Mouse (Mus musculus): ENCODE data around the gene Tldc1. TPM values are rescaled to one million over a fixed set of nuclear protein-coding genes. Genes with fewer than 3 reads are reported as not detected.

Gene Tldc1
- polyA plus RNA-seq, 1 experiment from 2014 or later: 17.8 TPM

- Histone ChIP-seq H3K9me3 (ENCODE audit: control insufficient read depth, low read length) (no peaks in the 10 kb centered on the region), H3K9ac (ENCODE audit: low read depth, low read length) (no peak overlapping the region), H3K4me3 (ENCODE audit: low read length) (no peak overlapping the region), H3K36me3 (ENCODE audit: control insufficient read depth, insufficient read depth, low read length) (peaks cover 10% of the 10 kb centered on the region; the same call in 1 of the 2 replicates), H3K27me3 (replicated peaks; ENCODE audit: control insufficient read depth, insufficient read depth, low read length) (no peaks in the 10 kb centered on the region), H3K27ac (ENCODE audit: low read length) (no peak overlapping the region), H3K4me1 (ENCODE audit: control insufficient read depth, insufficient read depth, low read length) (peaks cover 6% of the 10 kb centered on the region; the same call in 1 of the 2 replicates), H3K4me2 (ENCODE audit: low read depth, low read length) (no peak overlapping the region)
- no peak for ATAC-seq
- 86% methylated on average over 11 of the region's 11 CpGs for WGBS
Measured at GRCm38 (mm10) chr8:119761692-119762091, 16.5 kb downstream of the Tldc1 start.

DNA sequence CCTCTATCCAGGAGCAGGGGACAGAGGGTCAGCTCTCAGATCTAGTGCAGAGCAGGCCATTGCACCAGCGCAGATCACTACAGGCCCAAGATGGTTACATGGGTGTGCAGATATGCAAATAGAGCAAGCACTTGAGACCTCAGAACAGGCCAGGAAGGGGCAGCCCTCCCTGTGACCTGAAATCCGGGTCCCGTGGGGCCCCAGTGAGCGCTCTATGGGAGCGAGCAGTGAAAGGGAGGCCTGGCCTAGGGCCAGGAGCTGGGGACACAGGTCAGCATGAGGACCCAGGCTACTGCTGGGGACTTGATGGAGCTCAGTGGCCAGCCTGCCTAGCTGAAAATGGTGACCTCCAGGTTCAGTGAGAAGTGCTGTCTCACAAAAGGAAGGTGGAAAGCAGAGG is 21.7 kb downstream of the Tldc1 start:
- no peaks in the 10 kb centered on the region for H3K27me3 ChIP-seq (replicated peaks; ENCODE audit: control insufficient read depth, insufficient read depth, low read length)
- H3K4me2 ChIP-seq (ENCODE audit: low read depth, low read length): no peak overlapping the region
- no peaks in the 10 kb centered on the region for H3K9me3 ChIP-seq (ENCODE audit: control insufficient read depth, low read length)
- no peak overlapping the region for H3K27ac ChIP-seq (ENCODE audit: low read length)
- peak; percentile 11; the same call in 1 of the 2 replicates for ATAC-seq
- H3K36me3 ChIP-seq (ENCODE audit: control insufficient read depth, insufficient read depth, low read length): peaks cover 3% of the 10 kb centered on the region; the same call in 1 of the 2 replicates
- H3K4me3 ChIP-seq (ENCODE audit: low read length): no peak overlapping the region
- peak overlapping the region; percentile 14; the same call in 1 of the 2 replicates for H3K9ac ChIP-seq (ENCODE audit: low read depth, low read length)
- WGBS: 60% methylated on average over 5 of the region's 5 CpGs
- peaks cover 19% of the 10 kb centered on the region; the same call in 1 of the 2 replicates for H3K4me1 ChIP-seq (ENCODE audit: control insufficient read depth, insufficient read depth, low read length)

DNA sequence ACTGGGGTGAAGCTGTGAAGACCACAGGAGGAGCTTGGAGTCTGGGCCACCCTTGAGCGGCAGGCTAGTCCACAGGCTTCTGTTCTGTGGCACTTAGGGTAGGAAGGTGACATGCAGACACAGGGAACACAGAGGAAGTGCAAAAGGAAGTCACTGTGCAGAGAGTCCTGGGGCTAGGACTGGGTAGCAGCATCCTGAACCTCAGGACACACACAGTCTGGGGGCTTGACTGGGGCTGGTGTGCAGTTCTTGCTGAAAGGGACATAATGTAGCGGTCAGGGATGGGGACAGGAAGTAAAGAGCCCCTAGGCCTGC is 22.1 kb downstream of the Tldc1 start:
- Histone ChIP-seq H3K27ac (ENCODE audit: low read length) (no peak overlapping the region), H3K4me1 (ENCODE audit: control insufficient read depth, insufficient read depth, low read length) (peaks cover 19% of the 10 kb centered on the region; the same call in 1 of the 2 replicates), H3K27me3 (replicated peaks; ENCODE audit: control insufficient read depth, insufficient read depth, low read length) (no peaks in the 10 kb centered on the region), H3K9ac (ENCODE audit: low read depth, low read length) (no peak overlapping the region), H3K4me2 (ENCODE audit: low read depth, low read length) (peak overlapping the region; percentile 51; the same call in 1 of the 2 replicates), H3K36me3 (ENCODE audit: control insufficient read depth, insufficient read depth, low read length) (no peaks in the 10 kb centered on the region), H3K9me3 (ENCODE audit: control insufficient read depth, low read length) (no peaks in the 10 kb centered on the region), H3K4me3 (ENCODE audit: low read length) (0 out of 2 replicates have a peak overlapping the region, but pooled peaks have one; percentile 42)
- WGBS: 81% methylated on average over 2 of the region's 2 CpGs
- ATAC-seq: 0 out of 2 replicates have a peak, but pooled peaks have one; percentile 1

GRCm38 (mm10) chr8:119755238-119756146 is 22.7 kb downstream of the Tldc1 start:
- no peaks in the 10 kb centered on the region for H3K9me3 ChIP-seq (ENCODE audit: control insufficient read depth, low read length)
- peak; percentile 77 for ATAC-seq
- 25% methylated on average over 28 of the region's 28 CpGs for WGBS
- peak overlapping the region; percentile 51 for H3K4me2 ChIP-seq (ENCODE audit: low read depth, low read length)
- H3K4me3 ChIP-seq (ENCODE audit: low read length): peak overlapping the region; percentile 42
- H3K4me1 ChIP-seq (ENCODE audit: control insufficient read depth, insufficient read depth, low read length): peaks cover 19% of the 10 kb centered on the region; the same call in 1 of the 2 replicates
- H3K27ac ChIP-seq (ENCODE audit: low read length): no peak overlapping the region
- H3K36me3 ChIP-seq (ENCODE audit: control insufficient read depth, insufficient read depth, low read length): no peaks in the 10 kb centered on the region
- H3K27me3 ChIP-seq (replicated peaks; ENCODE audit: control insufficient read depth, insufficient read depth, low read length): no peaks in the 10 kb centered on the region
- H3K9ac ChIP-seq (ENCODE audit: low read depth, low read length): 0 out of 2 replicates have a peak overlapping the region, but pooled peaks have one; percentile 33

DNA sequence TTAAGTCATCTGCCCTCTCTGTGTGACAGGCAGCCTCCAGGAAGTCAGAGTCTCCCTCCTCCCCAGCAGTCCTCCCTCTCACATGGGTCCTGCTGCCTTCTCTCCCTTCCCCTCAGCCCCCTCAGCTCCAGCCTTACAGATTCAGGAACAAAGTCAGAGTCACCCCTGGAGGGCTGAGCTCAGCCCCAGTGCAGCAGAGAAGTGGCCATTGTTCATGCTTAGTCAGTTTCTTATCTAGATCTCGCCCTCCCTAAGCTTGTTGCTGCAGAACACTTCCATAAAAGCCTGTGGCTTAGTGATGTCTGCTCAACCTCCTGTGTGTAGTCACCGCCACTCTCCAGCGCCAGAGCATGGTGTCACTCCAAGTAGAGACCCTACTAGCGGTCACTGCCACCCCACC is 33.6 kb downstream of the Tldc1 start:
- no peak overlapping the region for H3K4me3 ChIP-seq (ENCODE audit: low read length)
- no peak overlapping the region for H3K4me2 ChIP-seq (ENCODE audit: low read depth, low read length)
- no peaks in the 10 kb centered on the region for H3K4me1 ChIP-seq (ENCODE audit: control insufficient read depth, insufficient read depth, low read length)
- H3K9me3 ChIP-seq (ENCODE audit: control insufficient read depth, low read length): no peaks in the 10 kb centered on the region
- H3K27me3 ChIP-seq (replicated peaks; ENCODE audit: control insufficient read depth, insufficient read depth, low read length): no peaks in the 10 kb centered on the region
- no peaks in the 10 kb centered on the region for H3K36me3 ChIP-seq (ENCODE audit: control insufficient read depth, insufficient read depth, low read length)
- peak overlapping the region; percentile 8; the same call in 1 of the 2 replicates for H3K9ac ChIP-seq (ENCODE audit: low read depth, low read length)
- 75% methylated on average over 4 of the region's 4 CpGs for WGBS
- ATAC-seq: no peak
- no peak overlapping the region for H3K27ac ChIP-seq (ENCODE audit: low read length)

- WGBS: 48% methylated on average over 13 of the region's 13 CpGs
- H3K36me3 ChIP-seq (ENCODE audit: control insufficient read depth, insufficient read depth, low read length): no peaks in the 10 kb centered on the region
- H3K4me3 ChIP-seq (ENCODE audit: low read length): no peak overlapping the region
- H3K9ac ChIP-seq (ENCODE audit: low read depth, low read length): no peak overlapping the region
- no peak overlapping the region for H3K27ac ChIP-seq (ENCODE audit: low read length)
- H3K4me1 ChIP-seq (ENCODE audit: control insufficient read depth, insufficient read depth, low read length): no peaks in the 10 kb centered on the region
- H3K27me3 ChIP-seq (replicated peaks; ENCODE audit: control insufficient read depth, insufficient read depth, low read length): no peaks in the 10 kb centered on the region
- no peak for ATAC-seq
- H3K4me2 ChIP-seq (ENCODE audit: low read depth, low read length): no peak overlapping the region
- H3K9me3 ChIP-seq (ENCODE audit: control insufficient read depth, low read length): no peaks in the 10 kb centered on the region
Measured at GRCm38 (mm10) chr8:119743291-119744026, 34.8 kb downstream of the Tldc1 start.

GRCm38 (mm10) chr8:119742409-119742808 is 35.8 kb downstream of the Tldc1 start:
- H3K27ac ChIP-seq (ENCODE audit: low read length): no peak overlapping the region
- H3K4me2 ChIP-seq (ENCODE audit: low read depth, low read length): no peak overlapping the region

GRCm38 (mm10) chr8:119740634-119741033 is 37.6 kb downstream of the Tldc1 start:
- ATAC-seq: peak; percentile 87
- Histone ChIP-seq H3K4me2 (ENCODE audit: low read depth, low read length) (no peak overlapping the region), H3K4me1 (ENCODE audit: control insufficient read depth, insufficient read depth, low read length) (no peaks in the 10 kb centered on the region), H3K9me3 (ENCODE audit: control insufficient read depth, low read length) (no peaks in the 10 kb centered on the region), H3K36me3 (ENCODE audit: control insufficient read depth, insufficient read depth, low read length) (no peaks in the 10 kb centered on the region), H3K9ac (ENCODE audit: low read depth, low read length) (no peak overlapping the region), H3K27ac (ENCODE audit: low read length) (no peak overlapping the region), H3K4me3 (ENCODE audit: low read length) (no peak overlapping the region), H3K27me3 (replicated peaks; ENCODE audit: control insufficient read depth, insufficient read depth, low read length) (no peaks in the 10 kb centered on the region)
- WGBS: 38% methylated on average over 4 of the region's 4 CpGs

More at GRCm38 (mm10) chr8:119742409-119742808, 35.8 kb downstream of the Tldc1 start:
- no peaks in the 10 kb centered on the region for H3K9me3 ChIP-seq (ENCODE audit: control insufficient read depth, low read length)
- no peaks in the 10 kb centered on the region for H3K36me3 ChIP-seq (ENCODE audit: control insufficient read depth, insufficient read depth, low read length)
- H3K4me3 ChIP-seq (ENCODE audit: low read length): no peak overlapping the region
- no peaks in the 10 kb centered on the region for H3K4me1 ChIP-seq (ENCODE audit: control insufficient read depth, insufficient read depth, low read length)
- ATAC-seq: no peak
- WGBS: 88% methylated on average over 7 of the region's 7 CpGs
- H3K9ac ChIP-seq (ENCODE audit: low read depth, low read length): no peak overlapping the region
- no peaks in the 10 kb centered on the region for H3K27me3 ChIP-seq (replicated peaks; ENCODE audit: control insufficient read depth, insufficient read depth, low read length)
